Mouse (Mus musculus): ENCODE measurements around the gene Rhbdd3.

Rhbdd3 gene

GRCm38 (mm10) chr11:5098736-5099542 lies at the start of gene Rhbdd3, which contains the start of gene Ewsr1:
Gene Rhbdd3, plus strand, starts transcription at chr11:5098926.
Gene Ewsr1, minus strand, starts transcription at chr11:5099266.
- peak; percentile 99 for DNase-seq

GRCm38 (mm10) chr11:5051629-5052028 lies 47.1 kb upstream of the Rhbdd3 start:
- DNase-seq = no peak

GRCm38 (mm10) chr11:5052200-5052854 lies 46.4 kb upstream of the Rhbdd3 start:
- no peak for DNase-seq

DNA sequence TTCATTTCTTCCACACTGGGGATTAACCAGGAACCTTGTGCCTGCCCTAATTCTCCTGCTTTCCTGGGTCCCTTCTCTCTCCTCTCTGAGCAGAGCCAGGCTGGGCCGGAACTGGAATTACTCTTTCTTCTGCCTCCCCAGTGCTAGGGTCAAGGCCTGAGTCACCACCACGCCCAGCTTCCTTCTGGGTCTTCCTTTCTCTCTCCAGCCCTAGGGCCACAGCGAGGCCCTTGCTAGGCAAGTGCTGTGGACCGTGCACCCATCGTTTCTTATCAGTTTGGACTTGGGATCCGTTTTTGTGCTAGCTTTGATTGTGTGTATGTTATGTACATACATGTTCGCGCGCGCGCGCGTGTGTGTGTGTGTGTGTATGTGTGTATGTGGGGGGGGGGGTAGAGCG lies 44.6 kb upstream of the Rhbdd3 start:
- DNase-seq = no peak

GRCm38 (mm10) chr11:5054874-5055273 lies 43.9 kb upstream of the Rhbdd3 start:
- DNase-seq = no peak

DNA sequence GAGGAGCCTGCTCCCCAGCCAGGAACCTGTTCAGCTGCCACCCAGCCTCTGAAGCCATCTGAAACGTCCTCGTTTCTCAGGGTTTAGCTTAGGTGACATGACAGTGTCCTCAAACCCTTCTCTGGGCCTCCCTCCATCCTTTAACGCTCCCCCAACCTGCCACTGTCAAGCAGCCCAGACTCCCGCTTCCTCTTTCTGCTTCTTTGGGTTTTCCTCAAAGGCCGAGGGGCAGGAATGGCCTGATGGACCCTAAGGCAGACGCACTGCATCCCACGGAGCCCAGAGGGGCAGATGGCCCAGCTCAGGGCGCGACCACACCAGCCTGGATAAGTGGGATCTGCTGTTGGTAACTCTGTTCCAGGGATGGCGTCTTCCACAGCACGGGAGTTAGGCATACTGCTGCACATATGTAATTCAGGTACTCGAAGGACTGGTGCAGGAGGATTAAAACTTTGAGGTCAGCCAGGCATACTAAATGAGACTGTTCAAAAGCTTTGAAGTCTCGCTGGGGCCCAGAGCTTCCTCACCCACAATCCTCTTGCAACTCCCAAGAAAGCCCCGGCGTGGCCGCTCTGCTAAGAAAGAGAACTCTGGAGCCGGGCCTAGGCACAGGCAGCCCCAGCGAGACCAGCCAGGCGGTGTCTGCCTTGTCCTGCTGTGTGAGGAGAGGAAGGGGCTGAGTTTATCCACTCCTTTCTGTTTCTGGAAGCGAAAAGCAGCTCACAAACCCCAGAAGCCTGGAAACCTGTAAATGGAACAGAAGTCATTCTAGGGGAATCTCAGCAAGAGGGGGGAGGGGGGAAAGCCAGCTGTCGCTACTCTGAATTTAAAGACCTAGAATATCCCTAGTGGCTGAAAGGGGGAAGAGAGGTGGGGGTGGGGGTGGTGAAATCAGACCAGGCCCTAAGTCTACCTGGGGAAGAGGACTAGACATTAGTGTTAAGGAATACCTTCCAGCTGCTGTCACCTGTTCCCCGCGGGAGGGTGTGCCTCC lies 42.5 kb upstream of the Rhbdd3 start:
- DNase-seq = no peak

DNA sequence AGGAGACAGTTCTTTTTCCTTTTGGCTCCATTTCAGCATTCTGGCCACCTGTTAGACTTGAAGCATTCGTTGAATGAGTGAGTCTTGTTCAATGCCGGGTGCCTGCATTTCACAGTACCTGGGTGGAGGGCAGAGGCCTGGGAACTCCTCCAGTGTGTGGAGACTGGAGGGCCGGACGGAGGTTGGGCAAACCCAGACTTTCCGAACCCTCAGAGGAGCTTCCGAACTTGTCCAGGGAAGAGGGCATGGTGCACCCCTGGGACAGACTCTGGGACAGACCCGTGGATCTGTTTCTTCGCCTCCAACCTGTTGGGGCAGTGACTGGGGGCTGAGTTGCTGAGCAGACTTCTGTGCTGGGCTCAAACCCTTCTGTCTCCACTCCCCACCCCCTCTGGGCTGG lies 41.7 kb upstream of the Rhbdd3 start:
- no peak for DNase-seq

DNA sequence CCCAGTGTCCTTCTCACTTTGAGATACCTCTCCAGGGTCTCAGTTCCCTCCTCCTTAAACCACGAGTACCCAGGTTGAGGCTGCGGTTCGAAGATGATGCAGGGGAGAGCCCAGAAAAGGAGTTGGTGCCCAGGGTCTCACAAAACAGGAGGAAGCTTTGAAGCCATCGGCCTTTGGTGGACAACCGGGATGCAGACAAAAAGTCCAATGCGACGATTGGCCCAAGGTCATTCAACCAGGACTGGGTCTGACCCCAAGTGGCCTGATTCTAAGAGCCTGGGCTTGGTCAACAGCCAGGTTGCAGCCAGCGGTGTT lies 41.2 kb upstream of the Rhbdd3 start:
- DNase-seq = no peak

DNA sequence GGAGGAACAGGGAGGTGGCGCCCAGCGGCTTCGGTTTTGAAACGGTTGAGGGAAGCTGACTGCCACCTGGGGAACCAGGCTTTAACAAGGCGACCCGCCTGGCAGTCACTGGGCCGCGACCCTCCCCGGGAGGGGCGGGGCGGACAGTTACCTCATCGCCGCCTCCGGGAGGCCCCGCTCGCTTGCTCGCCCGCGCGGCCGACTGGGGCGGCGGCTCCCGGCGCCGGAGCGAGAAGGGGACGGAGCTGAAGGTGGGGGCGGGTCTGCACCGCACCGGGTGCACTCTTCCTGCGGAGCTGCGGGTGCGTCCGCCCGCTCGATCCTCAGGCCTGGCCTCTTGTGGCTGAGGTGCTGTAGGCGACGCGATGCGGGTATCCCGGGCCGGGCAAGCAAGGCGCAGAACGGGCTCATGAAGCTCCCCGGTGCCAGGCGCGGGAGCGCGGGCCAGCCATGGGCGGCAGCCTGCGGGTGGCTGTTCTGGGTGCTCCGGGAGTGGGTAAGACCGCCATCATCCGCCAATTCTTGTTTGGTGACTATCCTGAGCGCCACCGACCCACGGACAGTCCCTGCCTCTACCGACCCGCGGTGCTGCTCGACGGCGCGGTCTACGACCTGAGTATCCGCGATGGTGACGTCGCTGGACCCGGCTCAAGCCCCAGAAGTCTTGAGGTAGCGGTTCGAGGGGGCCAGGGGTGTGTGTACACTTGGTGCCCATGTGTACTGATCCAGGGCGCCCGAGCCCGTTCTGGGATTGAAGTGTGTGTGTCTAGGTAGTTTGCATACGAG lies 40.7 kb upstream of the Rhbdd3 start, which contains the start of gene Rasl10a:
Gene Rasl10a, plus strand, starts transcription at position 273 of the 786 bp plus-strand sequence.
- no peak for DNase-seq

GRCm38 (mm10) chr11:5058783-5059182 lies 39.9 kb upstream of the Rhbdd3 start:
- no peak for DNase-seq

DNA sequence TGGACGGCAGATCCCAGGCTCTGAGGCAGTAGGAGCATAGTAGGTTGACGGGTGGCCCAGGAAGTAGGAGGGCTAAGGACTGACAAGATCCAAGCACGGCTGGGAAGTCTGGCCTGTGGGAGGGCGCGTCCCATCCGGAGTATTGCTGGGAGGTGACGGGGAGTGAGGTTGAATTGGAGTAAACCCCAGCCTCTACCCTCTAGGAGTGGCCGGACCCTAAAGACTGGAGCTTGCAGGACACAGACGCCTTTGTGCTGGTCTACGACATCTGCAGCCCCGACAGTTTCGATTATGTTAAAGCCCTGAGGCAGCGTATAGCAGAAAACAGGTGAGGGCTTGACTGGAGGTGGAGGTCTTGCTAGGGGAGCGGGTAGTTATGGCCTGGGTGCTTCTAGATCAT lies 39.5 kb upstream of the Rhbdd3 start:
- DNase-seq = no peak

GRCm38 (mm10) chr11:5059704-5060156 lies 39.0 kb upstream of the Rhbdd3 start:
- DNase-seq = no peak

GRCm38 (mm10) chr11:5060756-5061412 lies 37.8 kb upstream of the Rhbdd3 start:
- DNase-seq = no peak

- peak; percentile 79 for DNase-seq
Observed at GRCm38 (mm10) chr11:5061413-5062139, 37.1 kb upstream of the Rhbdd3 start.

GRCm38 (mm10) chr11:5062326-5062725 lies 36.4 kb upstream of the Rhbdd3 start:
- no peak for DNase-seq

DNA sequence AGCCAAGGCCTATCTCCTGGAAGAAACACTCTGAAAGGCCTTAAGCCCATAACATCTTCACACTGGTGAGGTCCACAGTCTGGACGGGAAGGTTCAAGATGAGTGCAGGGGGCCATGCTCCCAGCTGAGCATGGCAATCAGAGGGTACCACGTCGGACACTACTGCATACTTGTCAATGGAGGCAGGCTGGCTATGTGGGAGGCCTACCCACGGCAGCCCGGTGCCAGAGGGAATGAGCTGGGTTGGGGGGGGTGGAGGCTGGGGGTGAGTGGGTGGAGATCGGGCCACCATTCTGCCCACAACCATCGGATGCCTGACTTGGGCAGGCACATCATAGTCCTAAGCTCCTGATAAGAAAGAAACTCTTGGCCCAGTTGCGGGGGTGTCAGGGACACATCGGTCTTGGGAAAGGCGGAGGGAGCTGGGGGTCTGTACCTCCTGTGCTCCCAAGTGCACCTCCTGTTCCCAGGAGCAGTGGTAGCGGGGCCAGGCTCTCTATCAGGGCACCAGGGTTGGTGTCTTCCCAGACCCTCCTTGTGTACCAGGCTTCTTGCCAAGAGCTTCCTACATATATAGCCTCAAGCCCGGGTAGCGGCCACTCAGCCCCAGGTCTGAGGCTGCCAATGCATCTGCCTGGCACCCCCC lies 35.7 kb upstream of the Rhbdd3 start:
- DNase-seq = no peak

- no peak for DNase-seq
Observed at GRCm38 (mm10) chr11:5063561-5064281, 35.0 kb upstream of the Rhbdd3 start.

GRCm38 (mm10) chr11:5064282-5065055 lies 34.3 kb upstream of the Rhbdd3 start:
- no peak for DNase-seq

All from cerebellum, adult 8-10 months (tissue).